Mouse (Mus musculus) thymus, adult 2 months (tissue): ENCODE results near the gene Galnt10. TPM values are rescaled to one million over a fixed set of nuclear protein-coding genes. Genes with fewer than 3 reads are reported as not detected.

Experiments used
- DNase-seq: peaks from one replicate; pipeline ENCODE4 v3.0.0; 2021
- H3K27ac ChIP-seq: fragments of 200-500 bp; 2 replicates; pipeline ENCODE4 v1.5.1; 2012; ENCODE audit warnings: low read length, control low read depth; ENCODE audit not compliant: control insufficient read depth, insufficient read depth
- H3K27me3 ChIP-seq: fragments of 200-500 bp; 2 replicates; pipeline ENCODE4 v1.6.1; 2012; ENCODE audit warnings: mild to moderate bottlenecking, low read length, moderate library complexity, mixed read lengths; ENCODE audit not compliant: control insufficient read depth, insufficient read depth
- H3K36me3 ChIP-seq: fragments of 200-500 bp; 2 replicates; pipeline ENCODE4 v1.6.1; 2012; ENCODE audit warnings: mild to moderate bottlenecking, low read length, moderate library complexity; ENCODE audit not compliant: control insufficient read depth, insufficient read depth
- H3K4me1 ChIP-seq: fragments of 200-500 bp; replicated peaks from 2 replicates; pipeline ENCODE4 v1.6.1; 2012; ENCODE audit warnings: low read length; ENCODE audit not compliant: control insufficient read depth, insufficient read depth
- H3K4me3 ChIP-seq: fragments of 200-500 bp; 2 replicates; pipeline ENCODE4 v1.5.1; 2012; ENCODE audit warnings: mild to moderate bottlenecking, low read length, control low read depth, moderate library complexity; ENCODE audit not compliant: control insufficient read depth, insufficient read depth
- CTCF ChIP-seq: fragments of 200-500 bp; IDR thresholded peaks from 2 replicates; pipeline ENCODE4 v1.5.1; 2012; ENCODE audit warnings: mild to moderate bottlenecking, control low read depth, low read length, moderate library complexity, borderline replicate concordance; ENCODE audit not compliant: control insufficient read depth, poor library complexity, insufficient read depth; ENCODE audit errors: extremely low read depth
- POLR2A ChIP-seq: fragments of 200-500 bp; IDR thresholded peaks from 2 replicates; pipeline ENCODE4 v1.6.1; 2012; ENCODE audit warnings: mild to moderate bottlenecking, low read length, control low read depth, moderate library complexity; ENCODE audit not compliant: control insufficient read depth, poor library complexity, insufficient read depth; ENCODE audit errors: extremely low read depth
- WGBS: fragments of 180-500 bp; shearing (Covaris S2); methylation state at CpG from one replicate; pipeline ENCODE4 v1.1.7; 2018; 5-methylcytosine and 5-hydroxymethylcytosine counted together
- polyA plus RNA-seq: library from polyadenylated mRNA; depleted of rRNA; stranded (reverse); fragments of >200 nt; gene quantifications from 2 replicates; pipeline ENCODE4 v1.2.3, GENCODE M21; 2012

Gene Galnt10
- polyA plus RNA-seq, 1 experiment: 28.0 TPM

- no peak for DNase-seq
- Histone ChIP-seq H3K4me1 (peaks cover 25% of the 10 kb centered on the region), H3K4me3 (no peak overlapping the region), H3K27me3 (no peaks in the 10 kb centered on the region), H3K27ac (no peak overlapping the region), H3K36me3 (no peaks in the 10 kb centered on the region)
- 69% methylated on average over 2 of the region's 2 CpGs for WGBS
- TF ChIP-seq CTCF: no peak
- TF ChIP-seq POLR2A: no peak
Measured at GRCm38 (mm10) chr11:57643691-57644090, 1.6 kb upstream of the Galnt10 start.

DNA sequence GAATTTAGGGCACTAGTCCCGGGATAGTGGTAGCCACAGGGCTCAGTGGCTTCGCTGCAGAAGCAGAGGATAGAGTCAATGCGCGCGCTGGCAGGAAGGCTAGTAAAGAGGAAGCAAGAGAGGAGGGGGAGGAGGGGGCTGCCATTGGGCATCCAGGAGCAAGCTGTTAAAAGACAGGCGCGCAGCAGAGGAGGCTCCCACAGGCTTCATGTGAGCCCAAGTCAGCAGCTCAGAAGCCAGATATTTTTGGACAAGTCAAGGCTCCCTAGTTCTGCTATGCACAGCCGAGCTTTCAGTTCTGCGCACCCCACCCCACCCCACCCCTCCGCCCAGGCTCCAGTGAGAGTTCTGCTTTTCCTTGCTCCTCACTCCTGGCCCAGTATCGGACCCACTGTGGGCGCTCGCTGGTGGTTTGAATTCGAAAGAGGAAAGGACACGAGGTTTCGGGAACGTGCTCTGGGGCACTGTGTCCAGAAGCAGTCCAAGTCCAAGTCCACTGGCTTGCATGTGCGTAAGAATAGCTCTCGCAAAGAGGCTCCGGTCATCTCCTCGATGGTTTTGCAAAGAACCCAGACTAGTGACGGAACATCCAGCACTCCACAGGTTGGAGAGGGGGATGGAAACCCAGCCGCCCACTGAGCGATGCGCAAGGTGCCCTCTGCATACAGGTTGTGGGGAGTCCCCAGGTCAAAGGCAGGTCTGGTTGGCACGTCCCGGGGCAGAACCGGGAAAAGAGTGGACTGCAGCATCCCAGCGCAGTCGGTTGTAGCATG lies 811 bp upstream of the Galnt10 start:
- WGBS: under 1% methylated on average over 30 of the region's 30 CpGs
- peak; percentile 63 for DNase-seq

GRCm38 (mm10) chr11:57645847-57646246 lies 605 bp downstream of the Galnt10 start:
- Histone ChIP-seq H3K4me1 (peaks cover 44% of the 10 kb centered on the region), H3K4me3 (peak overlapping the region; percentile 90), H3K36me3 (no peaks in the 10 kb centered on the region), H3K27ac (no peak overlapping the region), H3K27me3 (no peaks in the 10 kb centered on the region)
- no peak for DNase-seq
- WGBS: 15% methylated on average over 8 of the region's 8 CpGs
- TF ChIP-seq POLR2A (no peak), CTCF (no peak)

More for the DNA sequence above, 811 bp upstream of the Galnt10 start:
- Histone ChIP-seq H3K4me1 (peaks cover 30% of the 10 kb centered on the region), H3K4me3 (peak overlapping the region; percentile 90), H3K27me3 (no peaks in the 10 kb centered on the region), H3K27ac (no peak overlapping the region), H3K36me3 (no peaks in the 10 kb centered on the region)
- TF ChIP-seq CTCF (no peak), POLR2A (0 out of 2 replicates have a peak, but pooled peaks have one; percentile 21)

DNA sequence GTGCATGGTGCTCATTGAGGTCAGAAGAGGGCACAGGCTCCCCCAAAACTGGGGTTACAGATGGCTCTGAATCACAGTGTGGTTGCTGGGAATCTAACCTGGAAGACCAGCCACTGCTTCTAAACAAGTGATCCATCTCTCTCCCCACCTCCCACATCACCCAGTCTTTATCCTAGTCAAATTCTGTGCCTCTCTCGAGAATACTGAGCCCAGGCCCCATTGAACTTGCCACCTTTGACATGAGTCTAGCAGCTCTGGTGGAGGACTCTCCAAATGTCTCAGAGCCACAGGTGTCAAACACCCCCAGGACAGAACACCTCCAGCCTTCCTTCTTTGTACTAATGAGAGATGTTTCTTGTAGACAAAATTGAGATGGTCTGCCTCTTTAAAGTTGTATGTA lies 1.2 kb downstream of the Galnt10 start:
- no peaks in the 10 kb centered on the region for H3K36me3 ChIP-seq
- peaks cover 50% of the 10 kb centered on the region for H3K4me1 ChIP-seq
- H3K27me3 ChIP-seq: no peaks in the 10 kb centered on the region
- WGBS: 19% methylated on average over 1 of the region's 1 CpGs
- no peak overlapping the region for H3K27ac ChIP-seq
- no peak for DNase-seq
- TF ChIP-seq POLR2A (no peak), CTCF (no peak)
- peak overlapping the region; percentile 16 for H3K4me3 ChIP-seq

- no peaks in the 10 kb centered on the region for H3K27me3 ChIP-seq
- peak overlapping the region; percentile 22; the same call in 1 of the 2 replicates for H3K4me3 ChIP-seq
- peaks cover 55% of the 10 kb centered on the region for H3K4me1 ChIP-seq
- WGBS: 89% methylated on average over 8 of the region's 8 CpGs
- no peak overlapping the region for H3K27ac ChIP-seq
- no peaks in the 10 kb centered on the region for H3K36me3 ChIP-seq
- TF ChIP-seq POLR2A (no peak), CTCF (no peak)
- DNase-seq: no peak
Measured at GRCm38 (mm10) chr11:57646940-57647339, 1.7 kb downstream of the Galnt10 start.

DNA sequence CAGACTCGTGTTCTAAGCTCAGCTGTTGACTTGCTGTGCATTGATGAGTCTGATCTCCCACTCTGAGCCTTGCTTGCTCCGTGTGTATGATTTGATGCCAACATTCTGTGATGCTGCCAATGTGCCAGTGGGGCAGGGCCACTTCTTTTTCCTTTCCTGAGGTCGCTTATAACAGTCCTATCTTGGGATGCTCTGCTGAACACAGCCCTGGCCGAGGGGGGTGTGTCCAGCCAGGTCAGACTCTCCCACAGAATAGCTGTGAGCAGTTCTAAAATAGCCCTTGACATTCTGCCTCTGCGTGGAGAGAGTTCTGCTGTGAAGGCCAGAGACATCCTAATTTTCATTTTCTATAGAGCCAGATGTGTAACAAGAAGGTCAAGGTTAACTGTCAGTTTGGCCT lies 2.2 kb downstream of the Galnt10 start:
- TF ChIP-seq CTCF: no peak
- no peak for TF ChIP-seq POLR2A
- H3K27me3 ChIP-seq: no peaks in the 10 kb centered on the region
- no peak overlapping the region for H3K4me3 ChIP-seq
- no peaks in the 10 kb centered on the region for H3K36me3 ChIP-seq
- WGBS: 88% methylated on average over 5 of the region's 5 CpGs
- peaks cover 60% of the 10 kb centered on the region for H3K4me1 ChIP-seq
- no peak overlapping the region for H3K27ac ChIP-seq
- DNase-seq: no peak

DNA sequence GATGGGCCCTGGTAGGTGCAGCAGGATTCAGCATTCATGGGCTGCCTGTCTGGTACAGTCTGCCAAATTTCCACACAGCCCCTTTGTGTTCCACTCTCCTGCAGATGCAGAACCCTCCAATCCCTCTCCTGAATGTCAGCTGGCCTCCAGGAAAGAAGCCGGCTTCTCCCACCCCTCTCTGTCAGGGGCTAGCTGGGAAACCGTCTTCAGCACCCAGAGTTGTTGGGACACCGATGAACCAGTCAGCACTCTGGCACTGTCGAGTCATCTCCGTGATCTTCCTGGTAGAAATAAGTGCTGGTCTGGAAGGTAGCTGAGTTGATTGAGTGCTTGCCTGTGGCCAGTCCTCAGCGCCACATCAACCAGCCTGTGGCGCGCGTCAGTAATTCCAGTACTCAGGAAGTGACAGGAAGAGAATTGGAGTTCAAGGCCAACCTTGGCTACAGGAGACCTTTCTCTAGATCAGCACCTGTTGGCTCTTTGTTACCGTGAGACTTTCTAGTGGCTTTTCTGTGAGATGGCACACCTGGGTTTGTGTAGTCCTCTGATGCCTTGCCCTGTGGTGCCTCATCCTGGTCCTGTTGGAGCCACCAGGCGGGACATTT lies 3.1 kb downstream of the Galnt10 start:
- no peak for DNase-seq
- Histone ChIP-seq H3K36me3 (no peaks in the 10 kb centered on the region), H3K4me1 (peaks cover 64% of the 10 kb centered on the region), H3K27me3 (no peaks in the 10 kb centered on the region), H3K4me3 (no peak overlapping the region), H3K27ac (no peak overlapping the region)
- TF ChIP-seq CTCF: no peak
- TF ChIP-seq POLR2A: no peak
- WGBS: 87% methylated on average over 11 of the region's 11 CpGs
